Mouse (Mus musculus) gastrocnemius, postnatal 36 days (tissue): ENCODE measurements around the gene Tmem108. TPM values are rescaled to one million over a fixed set of nuclear protein-coding genes. Genes with fewer than 3 reads are reported as not detected.

ENCODE experiments used
- DNase-seq, 2 experiments: peaks; one replicate each; pipeline ENCODE4 v3.0.0; 2022
- intact Hi-C: fragments of 180-260 bp; cut with DNase I; formaldehyde crosslinking; loops from one replicate; pipeline ENCODE4 v1.15.1; 2025
- total RNA-seq, 2 experiments: library from RNA; stranded (reverse); gene quantifications; 2 replicates each; pipeline ENCODE4 v1.2.3; 2021

Tmem108 gene
- total RNA-seq, 2 experiments from 2014 or later: not detected

GRCm38 (mm10) chr9:103506968-103507584, 254.6 kb downstream of the Tmem108 start:
- no peak for DNase-seq
- intact Hi-C loops: no loop called here

GRCm38 (mm10) chr9:103505067-103505466, 256.6 kb downstream of the Tmem108 start:
- no peak for DNase-seq

GRCm38 (mm10) chr9:103504646-103505045, 257.0 kb downstream of the Tmem108 start:
- no peak for DNase-seq
- intact Hi-C loops: no loop called here

More at GRCm38 (mm10) chr9:103505067-103505466, 256.6 kb downstream of the Tmem108 start:
- intact Hi-C loops: no loop called here

GRCm38 (mm10) chr9:103503586-103504298, 257.9 kb downstream of the Tmem108 start:
- intact Hi-C loops: no loop called here
- DNase-seq: no peak

- intact Hi-C loops: no loop called here
- no peak for DNase-seq
Observed at GRCm38 (mm10) chr9:103502655-103503054, 259.0 kb downstream of the Tmem108 start.

GRCm38 (mm10) chr9:103501861-103502364, 259.7 kb downstream of the Tmem108 start:
- no peak for DNase-seq
- intact Hi-C loops: no loop called here

GRCm38 (mm10) chr9:103499366-103499765, 262.3 kb downstream of the Tmem108 start:
- intact Hi-C loops: no loop called here
- DNase-seq: no peak

GRCm38 (mm10) chr9:103498699-103499098, 262.9 kb downstream of the Tmem108 start:
- intact Hi-C loops: no loop called here
- no peak for DNase-seq

GRCm38 (mm10) chr9:103495391-103495790, 266.2 kb downstream of the Tmem108 start:
- intact Hi-C loops: loop anchor here (2.0 kb wide), 1 partner anchor 501 kb away; no protein-coding TSS in a partner anchor
- no peak for DNase-seq

GRCm38 (mm10) chr9:103494346-103495020, 267.2 kb downstream of the Tmem108 start:
- intact Hi-C loops: loop anchor here (2.0 kb wide), 1 partner anchor 502 kb away; no protein-coding TSS in a partner anchor
- peak; percentile 68 to 72 for DNase-seq

GRCm38 (mm10) chr9:103491985-103492384, 269.7 kb downstream of the Tmem108 start:
- intact Hi-C loops: no loop called here

GRCm38 (mm10) chr9:103490439-103490838, 271.2 kb downstream of the Tmem108 start:
- peak; percentile 64 to 73 for DNase-seq
- intact Hi-C loops: no loop called here

More at GRCm38 (mm10) chr9:103491985-103492384, 269.7 kb downstream of the Tmem108 start:
- no peak for DNase-seq

- DNase-seq: no peak
- intact Hi-C loops: loop anchor here (2.0 kb wide), 1 partner anchor 269 kb away; no protein-coding TSS in a partner anchor
Observed at GRCm38 (mm10) chr9:103489883-103490282, 271.8 kb downstream of the Tmem108 start.

- intact Hi-C loops: loop anchor here (2.0 kb wide), 1 partner anchor 270 kb away; no protein-coding TSS in a partner anchor
- no peak for DNase-seq
Observed at GRCm38 (mm10) chr9:103489096-103489495, 272.5 kb downstream of the Tmem108 start.

- no peak for DNase-seq
- intact Hi-C loops: no loop called here
Observed at GRCm38 (mm10) chr9:103486262-103486661, 275.4 kb downstream of the Tmem108 start.

GRCm38 (mm10) chr9:103485606-103486005, 276.0 kb downstream of the Tmem108 start:
- DNase-seq: no peak
- intact Hi-C loops: no loop called here

GRCm38 (mm10) chr9:103480603-103481220, 280.9 kb downstream of the Tmem108 start:
- DNase-seq: no peak
- intact Hi-C loops: no loop called here

GRCm38 (mm10) chr9:103480044-103480576, 281.5 kb downstream of the Tmem108 start, which contains the start of gene Bfsp2:
Gene Bfsp2, minus strand, starts transcription at chr9:103480420.
- intact Hi-C loops: no loop called here
- DNase-seq: no peak

- DNase-seq: no peak
- intact Hi-C loops: no loop called here
Observed at GRCm38 (mm10) chr9:103475414-103475813, 286.2 kb downstream of the Tmem108 start.
